Mouse (Mus musculus) forebrain, embryonic 12.5 days (tissue): ENCODE measurements at regions not wholly inside any gene's neighbourhood (a gene's known extent, or its start where the extent isn't known, plus 50 kb on each side); places are given as distances from the start of the nearest gene placed in this dataset.

Experiments
- ATAC-seq: fragments of 200-750 bp; cut with Nextera tagmentation; 2 replicates; pipeline ENCODE4 v1.8.0; 2017; ENCODE audit warnings: moderate TSS enrichment; ENCODE audit not compliant: low FRiP score
- H3K27ac ChIP-seq: fragments of 300-500 bp; sonication (generic); 2 replicates; pipeline ENCODE4 v1.5.1; 2016; ENCODE audit warnings: mild to moderate bottlenecking
- H3K27me3 ChIP-seq: fragments of 300-500 bp; sonication (generic); 2 replicates; pipeline ENCODE4 v1.6.1; 2016; ENCODE audit warnings: mild to moderate bottlenecking
- H3K36me3 ChIP-seq: fragments of 300-500 bp; sonication (generic); replicated peaks from 2 replicates; pipeline ENCODE4 v1.6.1; 2016; ENCODE audit warnings: mild to moderate bottlenecking
- H3K4me1 ChIP-seq: fragments of 300-500 bp; sonication (generic); 2 replicates; pipeline ENCODE4 v1.6.1; 2016
- H3K4me2 ChIP-seq: fragments of 300-500 bp; sonication (generic); 2 replicates; pipeline ENCODE4 v1.6.1; 2016; ENCODE audit warnings: mild to moderate bottlenecking, moderate library complexity
- H3K4me3 ChIP-seq: fragments of 300-500 bp; sonication (generic); replicated peaks from 2 replicates; pipeline ENCODE4 v1.5.1; 2016; ENCODE audit warnings: mild to moderate bottlenecking
- H3K9ac ChIP-seq: fragments of 300-500 bp; sonication (generic); 2 replicates; pipeline ENCODE4 v1.6.1; 2016; ENCODE audit warnings: mild to moderate bottlenecking
- H3K9me3 ChIP-seq: fragments of 300-500 bp; sonication (generic); 2 replicates; pipeline ENCODE4 v1.6.1; 2016
- WGBS: fragments of 180-500 bp; shearing (Covaris S2); methylation state at CpG from one replicate; pipeline ENCODE4 v1.1.7; 2016; 5-methylcytosine and 5-hydroxymethylcytosine counted together

DNA sequence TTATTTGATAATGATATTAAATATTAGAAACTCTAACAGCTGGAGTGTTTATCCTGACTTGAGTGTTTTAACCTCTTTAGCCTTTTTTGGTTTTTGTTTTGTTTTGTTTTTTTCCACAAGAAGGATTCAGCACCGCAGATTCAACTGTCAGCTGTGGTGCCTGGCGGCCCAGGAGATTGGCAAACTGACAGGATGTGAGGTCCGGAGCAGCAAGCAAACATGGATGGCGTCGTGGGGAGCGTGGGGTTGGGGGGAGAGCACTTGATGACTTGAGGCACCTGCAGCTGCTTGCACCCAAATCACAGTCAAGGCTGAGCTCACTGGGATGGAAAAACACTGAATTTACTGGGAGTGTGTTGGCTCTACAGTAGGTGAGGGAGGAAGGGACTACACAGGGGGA is 222.5 kb upstream of the Prox1 start:
- WGBS: 78% methylated on average over 6 of the region's 6 CpGs
- no peak for ATAC-seq
- H3K9ac ChIP-seq: no peak overlapping the region

DNA sequence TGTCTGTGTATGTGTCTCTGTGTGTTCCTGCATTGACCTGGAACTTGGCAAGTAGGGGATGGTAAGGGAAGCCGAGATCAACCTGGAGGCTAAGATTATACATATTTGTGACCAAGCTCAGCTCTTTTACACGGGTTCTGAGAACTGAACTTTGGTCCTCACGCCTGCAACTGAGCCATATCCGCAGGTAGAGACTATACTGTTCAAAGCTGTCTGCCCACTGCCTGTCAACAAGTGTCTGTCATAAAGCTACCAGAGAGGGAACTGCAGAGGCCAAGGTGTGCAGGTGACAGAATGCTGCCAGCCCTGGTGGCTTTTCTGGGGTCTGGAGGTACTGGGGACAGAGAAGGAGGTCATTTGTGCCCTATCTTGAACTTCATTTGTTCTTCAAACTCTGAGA is 218.3 kb upstream of the Prox1 start:
- Histone ChIP-seq H3K9ac (no peak overlapping the region), H3K4me2 (no peak overlapping the region), H3K4me3 (no peak overlapping the region), H3K27ac (no peak overlapping the region), H3K27me3 (peaks cover 57% of the 10 kb centered on the region), H3K9me3 (no peaks in the 10 kb centered on the region), H3K36me3 (no peaks in the 10 kb centered on the region), H3K4me1 (peaks cover 16% of the 10 kb centered on the region)
- no peak for ATAC-seq
- 85% methylated on average over 4 of the region's 4 CpGs for WGBS

More for the DNA sequence above, 222.5 kb upstream of the Prox1 start:
- no peak overlapping the region for H3K4me3 ChIP-seq
- no peaks in the 10 kb centered on the region for H3K9me3 ChIP-seq
- H3K27me3 ChIP-seq: peaks cover 41% of the 10 kb centered on the region
- no peaks in the 10 kb centered on the region for H3K36me3 ChIP-seq
- 0 out of 2 replicates have a peak, but pooled peaks cover 6% of the 10 kb centered on the region for H3K4me1 ChIP-seq
- no peak overlapping the region for H3K27ac ChIP-seq
- H3K4me2 ChIP-seq: no peak overlapping the region

- no peak overlapping the region for H3K4me3 ChIP-seq
- H3K36me3 ChIP-seq: no peaks in the 10 kb centered on the region
- H3K9ac ChIP-seq: no peak overlapping the region
- peak; percentile 40; the same call in 1 of the 2 replicates for ATAC-seq
- H3K4me1 ChIP-seq: peaks cover 29% of the 10 kb centered on the region
- WGBS: 14% methylated on average over 12 of the region's 12 CpGs
- peaks cover 74% of the 10 kb centered on the region for H3K27me3 ChIP-seq
- H3K9me3 ChIP-seq: no peaks in the 10 kb centered on the region
- peak overlapping the region; percentile 26 for H3K4me2 ChIP-seq
- no peak overlapping the region for H3K27ac ChIP-seq
Observed at GRCm38 (mm10) chr1:190384555-190384954, 214.0 kb upstream of the Prox1 start.

GRCm38 (mm10) chr1:190383256-190383838 is 212.8 kb upstream of the Prox1 start:
- no peak for ATAC-seq
- Histone ChIP-seq H3K4me3 (no peak overlapping the region), H3K4me1 (peaks cover 26% of the 10 kb centered on the region), H3K36me3 (no peaks in the 10 kb centered on the region), H3K9ac (no peak overlapping the region), H3K27ac (no peak overlapping the region), H3K27me3 (peaks cover 67% of the 10 kb centered on the region), H3K4me2 (no peak overlapping the region), H3K9me3 (no peaks in the 10 kb centered on the region)
- WGBS: 81% methylated on average over 10 of the region's 10 CpGs

- Histone ChIP-seq H3K9me3 (no peaks in the 10 kb centered on the region), H3K27me3 (peaks cover 50% of the 10 kb centered on the region), H3K36me3 (no peaks in the 10 kb centered on the region), H3K4me2 (no peak overlapping the region), H3K9ac (no peak overlapping the region), H3K4me1 (peaks cover 32% of the 10 kb centered on the region), H3K27ac (no peak overlapping the region), H3K4me3 (no peak overlapping the region)
- 56% methylated on average over 10 of the region's 10 CpGs for WGBS
- no peak for ATAC-seq
Observed at GRCm38 (mm10) chr1:190380151-190380550, 209.6 kb upstream of the Prox1 start.

DNA sequence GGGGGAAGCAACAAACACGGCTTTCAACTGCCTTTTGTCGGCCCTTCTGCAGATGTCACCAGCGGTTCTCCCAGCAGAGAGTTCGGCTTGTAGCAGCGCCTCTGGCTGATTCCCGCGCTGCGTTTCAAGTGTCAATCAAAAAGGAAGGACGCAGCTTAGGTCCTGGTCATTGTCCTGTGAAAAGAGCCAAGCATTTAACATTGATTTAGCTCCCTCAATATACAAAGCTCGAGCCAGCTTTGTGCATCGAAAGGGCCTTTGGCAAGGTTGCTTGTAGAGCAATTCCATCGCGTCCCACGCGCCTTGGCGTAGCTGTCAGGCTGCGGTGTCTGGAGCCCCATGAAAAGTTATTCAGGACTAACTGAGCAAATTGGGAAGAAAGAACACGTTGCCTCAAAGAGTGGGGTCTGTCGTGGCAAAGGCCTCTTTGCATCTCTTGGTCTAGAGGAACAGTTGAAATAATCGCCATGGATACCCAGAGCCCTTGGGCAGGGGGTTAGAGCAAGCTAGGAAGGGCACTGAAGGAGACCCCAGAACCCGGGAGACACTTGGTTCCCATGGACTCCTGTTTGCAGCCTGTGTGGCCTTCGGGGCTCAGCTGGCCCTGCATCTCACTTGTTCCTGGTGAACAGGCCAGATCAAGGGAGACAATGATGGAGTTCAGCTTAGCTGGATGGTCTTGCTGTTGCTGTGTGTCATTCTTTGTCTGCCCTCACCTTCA is 204.8 kb upstream of the Prox1 start:
- Histone ChIP-seq H3K27ac (0 out of 2 replicates have a peak overlapping the region, but pooled peaks have one; percentile 25), H3K27me3 (peaks cover 29% of the 10 kb centered on the region), H3K9me3 (no peaks in the 10 kb centered on the region), H3K4me3 (no peak overlapping the region), H3K4me1 (peaks cover 24% of the 10 kb centered on the region), H3K9ac (no peak overlapping the region), H3K4me2 (peak overlapping the region; percentile 29), H3K36me3 (no peaks in the 10 kb centered on the region)
- ATAC-seq: no peak
- WGBS: 19% methylated on average over 22 of the region's 22 CpGs

DNA sequence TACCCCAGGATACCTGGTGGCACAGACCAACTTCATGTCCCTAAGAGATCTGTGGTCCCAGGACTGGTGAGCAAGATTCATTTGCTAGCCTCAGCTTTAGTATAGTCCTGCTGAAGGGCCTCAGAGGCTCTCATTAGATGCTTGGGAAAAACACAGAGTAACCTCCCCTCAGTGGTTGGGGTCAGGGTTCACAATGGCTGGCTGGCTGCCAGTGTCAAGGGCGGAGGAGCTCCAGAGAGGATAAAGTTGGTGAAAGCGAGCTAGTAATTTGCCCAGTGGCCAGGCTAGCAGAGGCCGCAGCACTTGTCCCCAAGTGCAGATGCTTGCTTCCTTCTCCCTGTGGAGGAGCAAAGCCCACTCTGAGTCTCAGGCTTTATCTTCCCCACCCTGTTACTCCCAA is 203.8 kb upstream of the Prox1 start:
- 36% methylated on average over 3 of the region's 3 CpGs for WGBS
- H3K27ac ChIP-seq: no peak overlapping the region
- no peak for ATAC-seq

DNA sequence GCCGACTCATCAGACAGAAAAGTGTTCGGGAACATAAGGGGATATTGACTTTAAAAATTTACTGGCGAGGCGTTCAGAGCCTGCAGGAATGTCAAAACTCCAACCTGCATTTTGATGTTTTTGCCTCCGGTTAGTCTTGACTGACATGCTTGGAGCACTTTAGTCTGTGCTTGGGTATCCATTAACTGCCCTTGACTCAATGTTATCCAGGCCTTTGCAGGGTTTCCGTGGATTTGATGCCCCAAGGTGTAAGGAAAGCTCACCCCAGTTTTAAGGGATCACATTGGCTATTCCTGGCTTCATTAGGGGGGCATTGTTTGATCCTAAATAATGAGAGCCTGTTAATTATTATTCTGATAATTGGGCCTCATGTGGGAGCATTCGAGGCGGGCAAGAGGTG is 196.1 kb upstream of the Prox1 start:
- H3K9ac ChIP-seq: no peak overlapping the region
- H3K27me3 ChIP-seq: peaks cover 10% of the 10 kb centered on the region
- no peaks in the 10 kb centered on the region for H3K36me3 ChIP-seq
- H3K9me3 ChIP-seq: no peaks in the 10 kb centered on the region
- no peak for ATAC-seq
- H3K4me2 ChIP-seq: no peak overlapping the region
- no peak overlapping the region for H3K4me3 ChIP-seq
- peaks cover 9% of the 10 kb centered on the region for H3K4me1 ChIP-seq
- no peak overlapping the region for H3K27ac ChIP-seq
- WGBS: 48% methylated on average over 8 of the region's 8 CpGs

More for the DNA sequence above, 203.8 kb upstream of the Prox1 start:
- Histone ChIP-seq H3K9ac (no peak overlapping the region), H3K9me3 (no peaks in the 10 kb centered on the region), H3K36me3 (no peaks in the 10 kb centered on the region), H3K4me1 (peaks cover 19% of the 10 kb centered on the region), H3K27me3 (peaks cover 21% of the 10 kb centered on the region), H3K4me2 (no peak overlapping the region), H3K4me3 (no peak overlapping the region)

- ATAC-seq: no peak
- Histone ChIP-seq H3K9ac (no peak overlapping the region), H3K9me3 (no peaks in the 10 kb centered on the region), H3K4me3 (no peak overlapping the region), H3K27me3 (peaks cover 10% of the 10 kb centered on the region; the same call in 1 of the 2 replicates), H3K4me1 (peaks cover 9% of the 10 kb centered on the region), H3K4me2 (no peak overlapping the region), H3K27ac (no peak overlapping the region), H3K36me3 (no peaks in the 10 kb centered on the region)
- WGBS: 91% methylated on average over 11 of the region's 11 CpGs
Observed at GRCm38 (mm10) chr1:190365126-190365525, 194.6 kb upstream of the Prox1 start.

DNA sequence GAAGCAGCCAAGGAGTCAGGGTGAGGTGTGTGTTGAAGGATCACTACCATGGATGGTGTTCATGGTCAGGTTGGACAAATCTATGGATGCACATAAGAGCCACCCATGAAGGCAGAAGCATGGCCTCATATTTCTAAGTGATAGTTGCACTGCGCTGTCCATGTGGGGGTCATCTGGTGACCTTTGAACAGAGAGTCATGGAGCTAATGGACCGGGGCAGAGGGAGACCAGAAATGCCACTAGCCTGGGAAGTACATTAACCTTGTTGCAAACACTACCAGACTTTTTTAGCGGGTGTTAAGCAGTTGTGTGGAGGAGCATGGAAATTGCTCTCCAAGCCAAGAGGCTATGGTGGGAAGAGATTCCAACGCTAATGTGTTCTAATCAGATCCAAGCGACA is 190.1 kb upstream of the Prox1 start:
- WGBS: 94% methylated on average over 5 of the region's 5 CpGs
- H3K4me1 ChIP-seq: no peaks in the 10 kb centered on the region; the same call in 1 of the 2 replicates
- no peak for ATAC-seq

GRCm38 (mm10) chr1:190357779-190358178 is 187.3 kb upstream of the Prox1 start:
- H3K36me3 ChIP-seq: no peaks in the 10 kb centered on the region
- no peak for ATAC-seq
- WGBS: 86% methylated on average over 5 of the region's 5 CpGs

More for the DNA sequence above, 190.1 kb upstream of the Prox1 start:
- H3K36me3 ChIP-seq: no peaks in the 10 kb centered on the region
- H3K9ac ChIP-seq: no peak overlapping the region
- H3K4me3 ChIP-seq: no peak overlapping the region
- no peak overlapping the region for H3K4me2 ChIP-seq
- H3K27me3 ChIP-seq: peaks cover 10% of the 10 kb centered on the region; the same call in 1 of the 2 replicates
- no peaks in the 10 kb centered on the region for H3K9me3 ChIP-seq
- no peak overlapping the region for H3K27ac ChIP-seq

GRCm38 (mm10) chr1:190347610-190348009 is 177.1 kb upstream of the Prox1 start:
- Histone ChIP-seq H3K36me3 (no peaks in the 10 kb centered on the region), H3K4me2 (no peak overlapping the region), H3K9ac (no peak overlapping the region), H3K27ac (no peak overlapping the region), H3K9me3 (no peaks in the 10 kb centered on the region), H3K27me3 (peaks cover 50% of the 10 kb centered on the region), H3K4me3 (no peak overlapping the region), H3K4me1 (peaks cover 8% of the 10 kb centered on the region; the same call in 1 of the 2 replicates)
- ATAC-seq: no peak
- WGBS: 76% methylated on average over 5 of the region's 5 CpGs

More at GRCm38 (mm10) chr1:190357779-190358178, 187.3 kb upstream of the Prox1 start:
- H3K27ac ChIP-seq: no peak overlapping the region
- peaks cover 5% of the 10 kb centered on the region; the same call in 1 of the 2 replicates for H3K4me1 ChIP-seq
- no peak overlapping the region for H3K4me2 ChIP-seq
- no peak overlapping the region for H3K4me3 ChIP-seq
- peaks cover 6% of the 10 kb centered on the region; the same call in 1 of the 2 replicates for H3K27me3 ChIP-seq
- H3K9ac ChIP-seq: no peak overlapping the region
- no peaks in the 10 kb centered on the region for H3K9me3 ChIP-seq
